Mouse (Mus musculus): ENCODE measurements at regions not wholly inside any gene's neighbourhood (a gene's known extent, or its start where the extent isn't known, plus 50 kb on each side); places are given as distances from the start of the nearest gene placed in this dataset.

- DNase-seq = no peak
- intact Hi-C loops (cut with DNase I) = no loop called here
Observed at GRCm38 (mm10) chr8:109012655-109013054, 481.2 kb upstream of the Pmfbp1 start.

GRCm38 (mm10) chr8:109013577-109013976, 480.2 kb upstream of the Pmfbp1 start:
- DNase-seq = no peak
- intact Hi-C loops (cut with DNase I) = no loop called here

- intact Hi-C loops (cut with DNase I) = no loop called here
- peak; percentile 20 to 48 for DNase-seq
Observed at GRCm38 (mm10) chr8:109014746-109015145, 479.1 kb upstream of the Pmfbp1 start.

- DNase-seq = no peak
- intact Hi-C loops (cut with DNase I) = no loop called here
Observed at GRCm38 (mm10) chr8:109019565-109019964, 474.3 kb upstream of the Pmfbp1 start.

- DNase-seq = no peak
- intact Hi-C loops (cut with DNase I) = no loop called here
Observed at GRCm38 (mm10) chr8:109020102-109020501, 473.7 kb upstream of the Pmfbp1 start.

GRCm38 (mm10) chr8:109027923-109028322, 465.9 kb upstream of the Pmfbp1 start:
- DNase-seq = no peak
- intact Hi-C loops (cut with DNase I) = no loop called here

GRCm38 (mm10) chr8:109053608-109054007, 440.2 kb upstream of the Pmfbp1 start:
- intact Hi-C loops (cut with DNase I) = no loop called here

GRCm38 (mm10) chr8:109059152-109059551, 434.7 kb upstream of the Pmfbp1 start:
- intact Hi-C loops (cut with DNase I) = no loop called here
- no peak for DNase-seq

More at GRCm38 (mm10) chr8:109053608-109054007, 440.2 kb upstream of the Pmfbp1 start:
- DNase-seq = no peak

- no peak for DNase-seq
- intact Hi-C loops (cut with DNase I) = no loop called here
Observed at GRCm38 (mm10) chr8:109062376-109062775, 431.5 kb upstream of the Pmfbp1 start.

- no peak for DNase-seq
- intact Hi-C loops (cut with DNase I) = no loop called here
Observed at GRCm38 (mm10) chr8:109073715-109074114, 420.1 kb upstream of the Pmfbp1 start.

- DNase-seq = peak in 1 of 2 experiments; percentile 1
Observed at GRCm38 (mm10) chr8:109075006-109075405, 418.8 kb upstream of the Pmfbp1 start.

GRCm38 (mm10) chr8:109079223-109079622, 414.6 kb upstream of the Pmfbp1 start:
- intact Hi-C loops (cut with DNase I) = no loop called here
- DNase-seq = no peak

More at GRCm38 (mm10) chr8:109075006-109075405, 418.8 kb upstream of the Pmfbp1 start:
- intact Hi-C loops (cut with DNase I) = no loop called here

- intact Hi-C loops (cut with DNase I) = no loop called here
Observed at GRCm38 (mm10) chr8:109081295-109081694, 412.5 kb upstream of the Pmfbp1 start.

GRCm38 (mm10) chr8:109085134-109085533, 408.7 kb upstream of the Pmfbp1 start:
- DNase-seq = no peak
- intact Hi-C loops (cut with DNase I) = no loop called here

More at GRCm38 (mm10) chr8:109081295-109081694, 412.5 kb upstream of the Pmfbp1 start:
- peak; percentile 23 to 60 for DNase-seq

- intact Hi-C loops (cut with DNase I) = no loop called here
- DNase-seq = no peak
Observed at GRCm38 (mm10) chr8:109087781-109088180, 406.0 kb upstream of the Pmfbp1 start.

- intact Hi-C loops (cut with DNase I) = no loop called here
- no peak for DNase-seq
Observed at GRCm38 (mm10) chr8:109099671-109100070, 394.2 kb upstream of the Pmfbp1 start.

- intact Hi-C loops (cut with DNase I) = no loop called here
- no peak for DNase-seq
Observed at GRCm38 (mm10) chr8:109101416-109101815, 392.4 kb upstream of the Pmfbp1 start.

GRCm38 (mm10) chr8:109104798-109105326, 389.0 kb upstream of the Pmfbp1 start:
- no peak for DNase-seq

GRCm38 (mm10) chr8:109105693-109106092, 388.1 kb upstream of the Pmfbp1 start:
- peak in 1 of 2 experiments; percentile 1 for DNase-seq
- intact Hi-C loops (cut with DNase I) = no loop called here

More at GRCm38 (mm10) chr8:109104798-109105326, 389.0 kb upstream of the Pmfbp1 start:
- intact Hi-C loops (cut with DNase I) = no loop called here

GRCm38 (mm10) chr8:109106971-109107370, 386.9 kb upstream of the Pmfbp1 start:
- DNase-seq = no peak
- intact Hi-C loops (cut with DNase I) = no loop called here

GRCm38 (mm10) chr8:109107762-109108161, 386.1 kb upstream of the Pmfbp1 start:
- peak in 1 of 2 experiments; percentile 7 for DNase-seq
- intact Hi-C loops (cut with DNase I) = no loop called here

GRCm38 (mm10) chr8:109109390-109109789, 384.4 kb upstream of the Pmfbp1 start:
- intact Hi-C loops (cut with DNase I) = no loop called here
- DNase-seq = no peak

GRCm38 (mm10) chr8:109121776-109122175, 372.1 kb upstream of the Pmfbp1 start:
- no peak for DNase-seq
- intact Hi-C loops (cut with DNase I) = no loop called here

Data from heart, postnatal 14 days (tissue).